Mouse (Mus musculus): ENCODE results near the gene Gpr21.
A peak's percentile ranks its signal among the peaks of the same experiment; 100 is the strongest.
"Not testable (repeated sequence)": the region's sequence is repeated elsewhere in the genome, so short reads cannot be mapped to it uniquely, and the experiment has no call there.

Gene Gpr21

DNA sequence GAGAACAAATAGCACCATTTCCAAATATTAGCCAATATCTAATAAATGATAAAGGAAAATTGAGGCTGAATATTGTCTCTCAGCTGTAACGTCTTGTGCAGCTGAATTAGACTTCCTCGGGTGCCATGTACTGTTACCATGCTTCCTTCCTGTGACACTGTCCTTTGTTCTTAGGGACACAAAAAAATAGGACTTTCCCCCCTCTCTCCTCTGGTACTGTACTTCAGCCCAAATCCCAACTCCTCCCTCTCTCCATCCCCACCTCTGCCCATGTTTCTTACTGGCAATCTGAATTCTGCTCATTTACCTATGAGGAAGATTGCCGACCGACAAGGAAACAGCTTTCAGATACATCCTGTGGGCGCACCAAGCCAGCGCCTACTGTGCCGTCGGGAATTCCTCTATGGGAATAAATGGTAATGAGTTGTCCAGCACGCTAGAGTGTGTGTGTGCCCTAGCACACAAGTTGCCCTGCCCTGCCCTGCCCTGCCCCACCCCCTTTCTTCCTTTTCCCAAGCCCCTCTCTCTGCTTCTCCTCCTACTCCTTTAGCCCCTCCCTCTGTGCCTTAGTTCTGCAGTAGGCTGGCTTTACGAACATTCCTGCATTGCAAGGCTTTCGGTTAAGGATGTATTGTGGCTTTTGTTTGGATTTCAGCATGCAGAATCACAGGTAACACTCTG, at the start of gene Gpr21:
TSS of gene Gpr21 (plus strand) at position 303 of the 681 bp plus-strand sequence.
- DNase-seq (ENCODE audit: low spot score): no peak

DNA sequence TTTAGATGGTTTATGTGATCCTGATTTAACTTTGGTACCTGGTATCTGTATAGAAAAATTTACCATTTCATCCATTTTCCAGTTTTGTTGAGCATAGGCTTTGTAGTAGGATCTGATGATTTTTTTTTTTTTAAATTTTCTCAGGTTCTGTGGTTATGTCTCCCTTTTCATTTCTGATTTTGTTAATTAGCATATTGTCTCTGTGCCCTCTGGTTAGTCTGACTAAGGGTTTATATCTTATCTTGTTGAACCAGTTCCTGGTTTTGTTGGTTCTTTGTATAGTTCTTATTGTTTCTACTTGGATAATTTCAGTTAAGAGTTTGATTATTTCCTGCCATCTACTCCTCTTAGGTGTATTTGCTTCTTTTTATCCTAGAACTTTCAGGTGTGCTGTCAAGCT, 36.6 kb upstream of the Gpr21 start:
- DNase-seq (ENCODE audit: low spot score): no peak

DNA sequence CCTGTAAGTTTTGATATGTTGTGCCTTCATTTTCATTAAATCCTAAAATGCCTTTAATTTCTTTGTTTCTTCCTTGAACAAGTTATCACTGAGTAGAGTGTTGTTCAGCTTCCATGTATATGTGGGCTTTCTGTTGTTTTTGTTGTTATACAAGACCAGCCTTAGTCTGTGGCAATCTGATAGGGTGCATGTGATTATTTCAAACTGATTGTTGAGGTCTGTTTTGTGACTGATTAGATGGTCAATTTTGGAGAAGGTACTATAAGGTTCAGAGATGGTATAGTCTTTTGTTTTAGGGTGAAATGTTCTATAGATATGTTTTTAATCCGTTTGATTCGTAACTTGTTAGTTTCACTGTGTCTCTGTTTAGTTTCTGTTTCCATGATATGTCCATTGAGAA, 36.1 kb upstream of the Gpr21 start:
- DNase-seq (ENCODE audit: low spot score): no peak

DNA sequence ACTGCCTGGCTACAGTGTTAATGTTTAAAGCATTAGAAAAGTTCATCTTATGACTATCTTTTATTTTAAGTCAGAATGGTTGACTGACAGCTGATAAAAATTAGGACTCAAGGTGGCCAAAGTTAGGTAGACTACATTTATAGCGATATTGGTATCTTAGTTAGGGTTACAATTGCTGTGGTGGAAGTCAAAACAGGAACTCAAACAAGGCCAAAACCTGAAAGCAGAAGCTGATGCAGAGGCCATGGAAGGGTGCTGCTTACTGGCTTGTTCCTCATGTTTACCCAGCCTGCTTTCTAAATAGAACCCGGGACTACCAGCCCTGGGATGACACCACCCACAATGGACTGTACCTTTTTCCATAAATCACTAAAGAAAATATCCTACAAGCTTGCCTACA, 32.0 kb upstream of the Gpr21 start:
- DNase-seq (ENCODE audit: low spot score): no peak

DNA sequence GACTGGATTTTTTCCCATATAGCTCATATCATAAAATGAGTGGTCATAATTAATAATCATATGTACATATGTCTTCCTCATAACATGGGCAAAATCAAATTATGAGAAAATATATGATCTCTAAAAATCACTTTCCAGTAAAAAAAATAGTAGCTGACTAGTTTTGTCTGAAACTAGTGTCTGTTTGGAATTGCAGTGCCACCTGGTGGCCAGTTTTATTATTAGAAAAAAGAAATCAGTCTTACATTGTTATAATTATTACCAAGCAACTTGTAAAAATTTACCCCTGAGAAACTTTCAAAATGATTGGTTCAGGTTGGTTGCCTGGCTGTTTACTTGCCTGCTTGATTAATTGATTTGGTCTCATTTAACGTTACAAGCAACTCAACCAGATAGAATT, 30.8 kb upstream of the Gpr21 start:
- peak; percentile 84 for DNase-seq (ENCODE audit: low spot score)

DNA sequence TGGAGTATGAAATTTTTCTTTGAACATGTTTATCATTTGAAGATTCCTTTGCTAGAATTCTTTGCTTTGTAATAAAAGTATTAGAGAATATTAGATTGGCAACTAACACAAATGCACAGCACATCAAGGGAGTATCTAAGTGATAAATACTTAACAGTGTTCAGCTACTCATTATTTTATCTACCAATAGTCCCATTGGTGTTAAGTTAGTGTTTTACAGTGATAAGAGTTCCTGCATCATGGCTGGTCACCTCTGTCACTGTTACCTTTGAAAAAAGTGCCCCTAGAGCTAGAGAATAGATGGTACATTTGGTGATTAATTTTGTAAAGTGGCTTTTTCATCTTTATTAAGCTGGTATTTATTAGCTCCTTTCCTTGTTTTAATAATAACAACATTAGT, 29.7 kb upstream of the Gpr21 start:
- no peak for DNase-seq (ENCODE audit: low spot score)

DNA sequence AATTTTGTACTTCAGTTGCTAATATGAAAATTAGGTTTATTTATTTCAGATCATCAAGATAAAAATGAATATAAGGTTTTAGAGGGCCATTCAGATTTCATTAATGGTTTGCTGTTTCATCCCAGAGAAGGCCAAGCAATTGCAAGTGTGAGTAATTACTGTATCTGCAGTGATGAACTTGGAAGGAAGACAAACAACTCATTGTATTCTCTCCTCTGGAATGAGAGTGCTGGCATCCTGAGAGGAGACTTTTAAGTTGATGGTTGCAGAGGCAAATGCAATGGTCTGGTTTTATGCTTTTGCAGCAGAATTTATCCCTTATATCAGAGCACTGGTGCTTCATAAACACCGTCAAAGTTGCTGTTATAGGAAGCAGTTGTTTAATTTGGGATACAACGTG, 27.2 kb upstream of the Gpr21 start:
- DNase-seq (ENCODE audit: low spot score): no peak

DNA sequence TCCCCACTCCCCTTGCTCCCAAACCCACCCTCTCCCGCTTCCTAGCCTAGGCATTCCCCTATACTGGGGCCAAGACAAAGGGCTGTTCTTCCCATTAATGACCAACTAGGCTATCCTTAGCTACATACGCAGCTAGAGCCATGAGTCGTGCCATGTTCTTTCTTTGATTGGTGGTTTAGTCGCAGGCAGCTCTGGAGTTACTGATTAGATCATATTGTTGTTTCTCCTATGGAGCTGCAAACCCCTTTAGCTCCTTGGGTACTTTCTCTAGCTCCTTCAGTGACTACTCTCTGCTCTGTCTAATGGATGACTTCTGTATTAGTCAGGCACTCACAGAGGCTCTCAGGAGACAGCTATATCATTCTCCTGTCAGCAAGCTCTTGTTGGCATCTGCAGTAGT, 18.8 kb upstream of the Gpr21 start:
- no peak for DNase-seq (ENCODE audit: low spot score)

DNA sequence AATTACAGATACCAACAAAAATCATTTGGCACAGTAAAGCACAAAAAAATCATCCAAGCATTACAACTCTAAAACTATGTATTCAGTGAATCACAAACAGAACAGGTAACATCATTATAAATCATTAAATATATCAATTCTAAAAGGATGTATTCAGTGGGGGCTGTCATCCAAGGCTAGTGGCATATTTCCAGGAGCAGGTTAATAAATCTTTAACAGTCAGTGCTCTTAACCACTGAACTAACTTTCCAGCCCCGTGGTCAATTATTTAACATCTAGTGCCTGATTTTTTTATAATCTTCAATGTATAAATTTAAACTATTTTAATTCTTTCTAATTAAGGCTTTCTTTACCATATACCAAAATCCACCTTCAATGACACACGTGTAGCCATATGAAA, 10.3 kb upstream of the Gpr21 start:
- not testable (repeated sequence) for DNase-seq (ENCODE audit: low spot score)

DNA sequence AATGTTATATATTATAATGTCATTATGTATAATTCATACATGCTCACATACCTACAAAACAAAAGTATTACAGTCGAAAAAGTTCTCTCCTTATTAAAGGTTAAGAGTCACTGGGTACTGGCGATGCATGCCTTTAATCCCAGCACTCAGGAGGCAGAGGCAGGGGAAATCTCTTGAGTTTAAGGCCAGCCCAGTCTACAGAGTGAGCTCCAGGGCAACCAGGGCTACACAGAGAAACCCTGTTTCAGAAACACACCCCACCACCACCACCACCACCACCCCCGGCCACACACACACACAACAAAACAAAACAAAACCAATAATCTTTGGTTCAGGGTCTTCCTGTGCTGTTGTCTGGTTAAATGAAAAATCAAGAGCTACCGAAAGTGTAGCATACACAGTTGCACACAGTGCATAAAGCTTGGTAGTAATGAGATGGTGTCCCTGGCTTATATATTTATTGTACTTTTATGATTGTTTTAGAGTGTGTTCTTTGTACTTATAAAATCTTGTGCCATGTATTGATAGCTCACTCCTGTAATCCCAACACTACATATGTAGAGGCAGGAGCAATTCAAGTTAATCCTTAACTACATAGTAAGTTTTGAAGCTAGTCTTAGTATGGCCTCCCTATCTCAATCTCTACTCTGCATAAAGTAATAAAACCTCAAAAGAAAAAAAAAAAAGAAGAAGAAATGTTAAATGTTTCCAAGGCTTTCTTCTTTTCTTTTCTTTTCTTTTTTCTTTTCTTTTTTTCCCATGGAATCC, 4.8 kb upstream of the Gpr21 start:
- DNase-seq (ENCODE audit: low spot score): no peak

DNA sequence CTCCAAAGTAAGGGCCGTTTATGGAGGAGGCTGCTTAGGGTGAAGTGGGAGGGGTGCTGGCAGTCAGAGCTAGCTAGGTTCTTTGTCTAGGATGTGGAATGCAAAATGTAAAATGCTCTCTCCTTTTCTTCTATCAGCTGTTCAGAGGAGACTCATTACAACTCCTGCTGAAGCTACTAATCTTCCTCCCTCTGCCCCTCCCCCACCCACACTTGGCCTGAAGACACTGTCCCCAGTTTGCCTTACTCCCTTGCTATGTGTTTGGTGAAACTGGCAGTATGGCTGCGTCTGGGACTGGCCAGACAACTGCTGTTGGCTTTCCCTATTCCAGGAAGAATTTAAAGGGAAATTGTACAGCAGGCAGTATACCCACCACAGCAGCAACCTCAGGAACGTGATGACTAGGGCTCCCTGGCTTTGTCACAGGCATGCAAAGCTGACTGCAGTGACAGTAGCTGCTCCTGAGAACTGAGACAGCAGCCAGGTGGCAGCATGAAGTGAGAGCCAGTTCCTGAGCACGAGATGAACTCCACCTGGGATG, 860 bp downstream of the Gpr21 start:
- no peak for DNase-seq (ENCODE audit: low spot score)

DNA sequence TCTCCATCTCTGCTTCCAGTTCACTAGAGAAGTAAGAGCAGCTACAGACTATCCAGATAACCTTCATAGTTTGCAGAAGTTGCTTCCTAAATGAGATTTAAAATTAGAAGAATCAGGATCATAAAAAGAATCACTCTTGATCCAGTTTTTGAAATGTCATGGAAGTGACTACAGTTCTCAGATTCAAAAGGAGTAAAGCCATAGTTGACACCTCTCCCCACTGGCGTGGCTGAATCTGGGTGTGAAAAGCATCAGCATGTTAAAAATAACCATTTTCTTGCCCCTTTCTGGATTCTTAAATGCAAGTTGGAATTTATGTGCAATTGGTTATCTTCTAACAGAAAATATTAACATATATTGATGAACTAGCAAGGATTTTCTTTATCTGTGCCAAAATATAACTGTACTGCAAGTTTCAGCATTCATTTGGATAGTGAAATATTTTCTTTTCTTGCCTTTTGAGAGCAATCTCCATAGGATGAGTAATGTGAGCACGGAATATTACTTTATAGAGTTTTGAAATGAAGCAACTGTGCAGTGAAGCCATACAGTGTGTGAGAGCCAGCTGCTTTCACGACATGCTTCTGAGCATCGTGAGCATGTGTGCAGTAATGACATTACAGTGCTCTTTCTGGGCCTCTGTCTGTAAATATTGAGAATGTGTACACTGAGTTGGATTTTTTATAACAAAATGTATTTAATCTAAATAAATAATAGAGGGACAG, 2.6 kb downstream of the Gpr21 start:
- no peak for DNase-seq (ENCODE audit: low spot score)

DNA sequence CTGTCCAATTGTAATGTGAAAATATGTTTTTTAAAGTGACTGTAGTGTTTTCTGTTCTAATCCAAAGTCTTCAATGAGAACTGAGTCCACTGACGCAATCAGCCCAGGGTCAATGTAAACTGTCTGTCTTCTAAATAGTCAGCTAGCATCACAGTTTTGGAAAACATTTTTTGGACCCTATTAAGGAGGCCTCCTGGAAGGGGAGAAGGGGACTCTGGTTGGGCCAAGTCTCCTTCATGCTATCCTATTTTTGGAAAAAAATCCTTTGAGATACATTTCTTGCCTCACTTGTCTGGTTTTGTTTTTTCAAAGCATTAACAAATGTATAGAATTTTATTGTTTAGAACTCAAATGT, 3.1 kb downstream of the Gpr21 start:
- no peak for DNase-seq (ENCODE audit: low spot score)

DNA sequence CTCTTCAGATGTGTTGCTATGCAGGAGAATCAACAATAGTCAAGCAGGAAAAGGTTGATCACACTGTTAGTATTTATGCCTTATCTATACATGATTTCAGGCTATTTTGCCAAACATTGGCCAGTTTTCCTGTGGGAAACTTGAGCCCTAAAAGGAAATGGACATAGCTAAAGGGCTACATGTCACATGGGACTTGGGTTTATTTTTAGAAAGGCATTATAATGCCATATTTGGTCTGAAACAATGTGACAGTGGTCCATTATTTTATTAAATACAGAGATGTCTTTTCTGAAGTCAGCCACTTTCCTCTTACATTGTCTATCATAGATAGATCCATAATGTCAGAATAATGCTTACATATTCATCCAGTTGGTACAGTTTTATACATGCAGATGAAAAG, 11.5 kb downstream of the Gpr21 start:
- no peak for DNase-seq (ENCODE audit: low spot score)

DNA sequence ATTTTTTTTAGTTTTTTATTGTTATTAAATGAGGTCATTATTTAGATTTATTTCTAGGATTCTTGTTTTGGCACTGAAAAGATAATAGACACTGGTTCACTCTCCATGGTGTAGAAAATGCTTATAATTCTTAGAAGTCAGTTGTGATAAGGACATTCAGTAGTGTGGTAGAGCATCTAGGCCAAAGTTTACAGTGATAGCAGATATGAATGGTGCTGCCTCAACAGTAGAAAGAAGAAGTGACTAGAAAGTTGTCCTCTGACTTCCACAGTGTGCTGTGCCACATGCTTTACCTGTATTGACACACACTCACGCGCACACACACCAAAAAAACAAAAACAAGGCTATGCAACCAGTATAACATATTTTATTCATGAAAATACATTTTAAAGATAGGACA, 13.3 kb downstream of the Gpr21 start:
- no peak for DNase-seq (ENCODE audit: low spot score)

DNA sequence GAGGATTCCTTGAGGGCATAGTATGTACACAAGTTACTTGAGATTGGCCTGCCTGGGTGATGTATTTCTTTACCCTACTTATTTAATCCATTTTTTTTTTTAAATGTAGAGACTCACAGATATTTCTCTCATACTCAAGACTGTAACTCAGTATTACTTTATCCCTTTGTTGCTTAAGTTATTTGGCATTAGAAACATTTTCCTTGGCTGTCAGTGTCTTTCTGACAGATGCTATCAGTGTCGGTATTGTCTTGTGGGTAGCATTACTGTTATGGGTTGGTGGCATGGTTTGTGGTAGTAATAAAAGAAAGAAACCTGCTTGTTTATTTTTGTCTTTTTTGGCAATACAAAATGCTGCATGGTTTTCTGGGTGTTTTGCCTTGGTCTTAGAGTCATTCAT, 14.6 kb downstream of the Gpr21 start:
- peak; percentile 55 for DNase-seq (ENCODE audit: low spot score)

DNA sequence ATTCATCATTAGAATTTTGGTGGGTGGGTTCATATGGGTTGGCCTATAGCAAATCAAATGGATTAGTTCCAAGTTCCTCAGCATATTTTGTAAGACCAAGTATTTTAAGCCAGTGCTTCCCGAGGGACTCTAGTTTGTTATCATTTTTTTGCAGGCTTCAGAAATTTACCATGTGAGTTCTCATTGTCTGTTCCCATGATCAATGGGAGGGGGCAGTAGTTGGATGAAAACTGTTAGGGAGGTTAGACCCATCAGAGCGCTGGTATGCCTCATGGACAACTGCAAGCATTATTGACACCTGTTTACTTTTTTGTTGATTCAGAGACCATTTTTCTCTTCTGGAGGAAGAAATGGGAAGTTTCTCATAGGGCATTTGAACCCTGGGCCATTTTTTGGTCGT, 15.5 kb downstream of the Gpr21 start:
- peak; percentile 31 for DNase-seq (ENCODE audit: low spot score)

DNA sequence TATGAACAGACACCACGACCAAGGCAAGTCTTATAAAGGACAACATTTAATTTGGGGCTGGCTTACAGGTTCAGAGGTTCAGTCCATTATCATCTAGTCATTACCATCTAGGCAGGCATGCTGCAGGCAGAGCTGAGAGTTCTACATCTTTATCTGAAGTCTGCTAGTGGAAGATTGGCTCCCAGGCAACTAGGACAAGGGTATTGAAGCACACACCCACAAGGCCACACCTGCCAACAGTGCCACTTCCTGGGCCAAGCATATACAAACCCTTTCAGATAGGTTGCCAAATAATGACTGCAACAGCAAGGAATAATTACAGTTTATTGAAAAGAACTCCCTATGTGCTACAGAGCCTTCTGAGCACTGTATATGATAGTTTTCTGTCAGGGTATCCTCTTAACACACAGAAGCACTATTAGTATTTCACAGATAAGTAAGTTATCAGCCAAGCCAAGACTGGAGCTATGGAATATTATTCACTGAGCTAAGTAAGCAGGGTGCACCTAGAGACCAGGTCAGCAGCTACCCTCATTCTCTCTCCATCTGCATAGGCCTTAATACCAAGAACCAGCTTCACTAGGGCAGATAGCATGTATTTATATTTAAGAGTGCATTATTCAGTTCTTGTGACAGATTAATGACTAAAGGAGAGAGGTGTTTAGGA, 33.3 kb downstream of the Gpr21 start:
- peak; percentile 81 for DNase-seq (ENCODE audit: low spot score)

DNA sequence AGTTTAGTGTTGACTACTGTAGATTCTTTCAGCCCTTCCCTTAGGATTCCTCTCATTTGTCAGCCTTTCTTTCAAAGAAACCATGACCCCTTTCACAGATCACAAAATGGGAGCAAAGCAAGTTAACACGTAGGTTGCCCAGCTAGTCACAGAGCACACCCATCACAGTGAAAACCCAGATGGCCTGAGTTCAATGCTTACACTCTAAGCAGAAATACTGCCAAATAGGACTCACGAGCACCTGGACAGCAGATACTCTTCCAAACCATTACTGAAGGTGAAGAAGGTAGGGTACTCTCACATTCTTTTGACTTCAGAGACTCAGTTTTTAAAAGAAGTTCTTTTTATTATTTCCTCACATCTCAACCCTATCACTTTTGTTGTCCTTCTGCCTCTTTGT, 40.2 kb downstream of the Gpr21 start:
- no peak for DNase-seq (ENCODE audit: low spot score)

DNA sequence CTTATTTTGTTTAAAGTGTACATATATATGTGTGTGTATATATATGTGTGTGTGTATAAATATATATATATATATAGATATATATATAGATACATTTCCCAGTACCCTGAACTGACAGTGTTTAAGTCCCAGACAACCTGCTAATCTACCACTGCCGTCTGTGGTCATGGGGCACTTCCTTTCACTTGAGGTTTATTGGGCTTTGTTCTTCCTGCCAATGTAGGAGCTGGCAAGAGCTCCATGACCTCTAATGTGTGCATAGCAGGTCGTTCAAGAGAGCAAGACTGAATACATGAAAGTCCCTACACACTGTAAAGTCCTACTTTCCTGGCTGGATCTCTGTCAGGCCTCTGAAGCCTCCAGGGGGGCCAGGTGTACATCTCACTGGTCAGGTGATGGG, 49.4 kb downstream of the Gpr21 start:
- DNase-seq (ENCODE audit: low spot score): no peak

DNA sequence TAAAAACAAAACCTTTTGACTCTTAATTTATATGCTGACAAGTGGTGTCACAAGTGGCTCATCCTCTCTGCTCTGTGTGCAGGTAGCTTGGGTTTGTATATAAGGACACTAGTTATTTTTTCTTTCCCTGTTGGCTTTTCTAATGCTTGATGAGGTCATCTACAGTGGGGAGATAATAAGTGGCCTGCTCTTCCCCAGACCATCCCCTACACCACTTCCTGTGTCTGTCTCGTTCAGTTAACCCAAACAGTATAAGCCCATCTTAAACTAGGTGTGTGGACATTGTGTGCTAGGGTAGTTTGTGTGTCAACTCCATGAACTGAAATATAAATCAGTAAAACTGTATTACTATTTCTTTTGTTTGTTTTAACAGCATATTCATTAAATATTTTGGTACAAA, 49.9 kb downstream of the Gpr21 start:
- no peak for DNase-seq (ENCODE audit: low spot score)

DNA sequence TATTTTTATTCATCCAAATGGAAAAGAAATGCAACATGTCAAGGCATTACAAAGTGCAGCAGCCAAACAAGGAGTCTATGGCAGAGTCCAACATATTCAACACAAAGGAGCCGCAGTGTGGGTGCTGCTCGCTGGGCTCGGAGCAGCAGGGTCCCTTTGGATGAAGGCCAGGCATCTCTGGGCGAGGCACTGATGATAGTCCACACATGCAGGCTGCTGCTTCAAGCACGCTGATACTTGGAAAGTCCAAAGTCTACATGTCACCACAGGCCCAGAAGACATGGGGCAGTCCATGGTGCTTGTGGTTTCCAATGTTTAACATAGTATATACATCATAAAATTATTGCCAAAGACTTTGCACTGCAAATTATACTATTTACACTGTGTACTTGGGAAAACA, 53.8 kb downstream of the Gpr21 start:
- DNase-seq (ENCODE audit: low spot score): no peak
